Mouse (Mus musculus) liver, adult 2 months (tissue): Measurements from ENCODE around the gene Zfp36l1.

Experiments used
- CTCF ChIP-seq: fragments of 200-500 bp; IDR thresholded peaks from 2 replicates; pipeline ENCODE4 v1.5.1; 2011; ENCODE audit warnings: low read depth, low read length, control low read depth
- POLR2A ChIP-seq: fragments of 200-500 bp; IDR thresholded peaks from 2 replicates; pipeline ENCODE4 v1.6.1; 2011; ENCODE audit warnings: low read length, control low read depth; ENCODE audit not compliant: insufficient read depth; ENCODE audit errors: extremely low read depth

DNA sequence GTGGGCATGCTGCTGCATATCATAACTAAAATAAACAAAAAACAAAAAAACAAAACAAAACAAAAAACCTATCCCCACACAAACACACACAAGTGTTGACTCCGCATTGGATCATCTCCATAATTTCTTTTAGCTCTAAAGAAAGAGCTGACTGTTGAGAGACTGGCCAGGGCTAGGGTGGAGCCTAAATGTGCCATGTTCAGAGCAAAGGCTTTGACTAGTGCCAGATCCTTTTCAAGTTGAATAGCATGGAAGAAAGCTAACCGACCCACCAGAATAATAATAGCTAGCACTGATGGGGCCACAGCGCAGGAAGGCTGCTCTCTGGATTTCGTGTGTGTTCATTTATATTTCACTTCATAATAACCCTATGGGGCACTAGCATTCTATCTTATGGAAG is 48.5 kb downstream of the Zfp36l1 start:
- TF ChIP-seq CTCF = no peak
- TF ChIP-seq POLR2A = no peak
